Mouse (Mus musculus) liver, embryonic 14.5 days (tissue): ENCODE data around the gene Psmd9.

Experiments used
- CTCF ChIP-seq: IDR thresholded peaks from 2 replicates; pipeline ENCODE4 v1.5.1; 2016; ENCODE audit warnings: antibody characterized with exemption, low read depth, control low read depth
- EP300 ChIP-seq: IDR thresholded peaks from 2 replicates; pipeline ENCODE4 v1.6.1; 2016; ENCODE audit warnings: antibody characterized with exemption, low read depth

DNA sequence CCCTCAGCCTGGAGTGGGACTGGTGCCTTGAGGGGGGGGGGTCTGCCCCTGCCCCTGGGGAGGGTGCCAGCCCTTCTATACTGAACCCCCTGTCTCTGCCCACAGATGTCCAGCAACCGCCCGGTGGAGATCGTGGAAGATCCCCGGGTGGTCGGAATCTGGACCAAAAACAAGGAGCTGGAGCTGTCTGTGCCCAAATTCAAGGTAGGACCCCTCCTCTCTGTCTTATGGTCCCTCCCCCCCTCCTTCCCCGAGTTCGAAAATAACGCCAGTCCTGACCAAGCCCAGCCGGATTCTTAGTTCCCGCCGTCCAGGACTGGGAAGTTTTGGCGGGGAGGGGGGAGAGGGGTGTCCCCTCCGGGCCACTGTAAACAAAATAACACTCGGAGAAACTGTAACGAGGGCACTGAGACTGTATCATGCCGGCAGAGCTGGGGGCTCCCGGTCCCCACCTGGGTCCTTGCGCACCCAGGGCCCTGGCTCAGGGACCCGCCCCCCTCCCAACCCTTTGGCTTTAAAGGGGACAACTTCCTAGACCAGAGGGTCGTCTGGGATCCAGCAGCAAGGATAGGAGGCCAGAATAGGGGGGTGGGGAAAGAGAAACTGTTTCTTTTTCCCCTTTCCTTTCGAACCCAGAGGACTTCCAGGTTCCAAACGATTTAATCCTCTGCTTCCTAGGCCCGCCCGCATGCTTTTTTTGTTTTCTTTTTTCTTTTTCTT is 25.8 kb upstream of the Psmd9 start:
- no peak for TF ChIP-seq CTCF
- no peak for TF ChIP-seq EP300
